Mouse (Mus musculus) mouse trophoblast stem cell (cell line): ENCODE data around the gene Cfap99.

Experiments used
- in situ Hi-C, 2 experiments: fragments of 300-500 bp; cut with MseI, MboI; formaldehyde crosslinking; loops; 2 replicates in 1 of 2; 3 replicates in 1 of 2; pipeline ENCODE4 v1.15.1; 2025

The Cfap99 gene

DNA sequence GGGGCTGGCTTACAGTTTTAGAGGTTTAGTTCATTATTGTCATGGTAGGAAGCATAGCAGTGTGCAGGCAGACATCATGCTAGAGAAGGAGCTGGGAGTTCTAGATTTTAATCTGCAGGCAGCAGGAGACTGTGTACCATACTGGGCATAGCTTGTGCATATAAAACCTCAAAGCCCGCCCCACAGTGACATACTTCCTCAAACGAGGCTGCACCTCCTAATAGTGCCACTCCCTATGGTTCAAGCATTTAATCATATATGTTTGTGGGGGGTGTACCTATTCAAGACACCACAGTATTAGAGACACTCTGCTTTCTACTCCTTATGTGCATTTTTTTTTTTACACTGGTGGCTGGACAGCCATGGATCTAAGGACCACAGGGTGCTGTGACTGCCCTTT is 41.7 kb downstream of the Cfap99 start:
- in situ Hi-C loops, result no loop called here

DNA sequence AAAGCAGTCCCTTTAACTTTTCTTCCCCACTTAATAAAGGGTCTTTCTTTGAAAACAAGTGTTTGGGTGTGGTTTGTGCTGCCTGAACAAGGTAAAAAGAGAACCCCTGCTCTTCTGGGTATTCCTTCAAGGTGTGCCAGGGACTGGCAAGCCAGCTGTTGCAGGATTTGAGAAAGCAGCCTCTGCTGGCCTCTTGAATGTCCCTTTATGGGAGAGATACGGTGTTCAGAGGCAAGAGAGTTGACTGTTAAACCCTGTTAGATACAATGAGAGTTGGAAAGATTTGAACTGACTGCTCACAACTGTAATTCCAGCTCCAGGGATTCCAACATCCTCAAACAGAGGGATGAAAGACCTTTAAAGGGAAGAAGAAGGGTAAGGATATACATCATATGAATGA is 45.7 kb downstream of the Cfap99 start:
- in situ Hi-C loops, result no loop called here

DNA sequence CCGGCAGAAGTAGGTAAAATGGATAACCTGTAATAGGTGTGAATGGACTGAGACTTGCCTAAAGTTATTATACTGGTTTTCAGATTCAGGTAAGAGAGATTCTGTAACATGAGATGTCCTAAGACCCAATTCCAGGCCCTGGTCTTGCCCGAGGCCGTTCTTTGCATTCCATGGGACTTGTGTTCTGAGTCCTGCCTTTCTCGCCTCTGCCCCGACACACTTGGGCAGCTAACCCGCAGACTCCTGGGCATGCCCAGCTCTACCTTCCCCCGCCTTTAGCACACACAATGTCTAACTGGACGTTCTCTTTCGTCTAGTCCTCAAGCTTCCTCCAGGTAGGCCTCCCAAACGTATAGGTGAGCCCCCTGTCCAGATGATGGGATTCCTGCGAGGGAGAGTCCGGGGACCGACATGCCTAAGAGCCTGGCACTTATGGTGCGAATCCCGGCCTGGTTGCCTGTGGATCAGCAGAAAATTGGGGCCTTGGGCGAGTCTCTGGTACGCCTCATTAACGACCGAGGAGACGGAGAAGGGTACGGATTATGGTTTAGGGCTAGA is 47.2 kb downstream of the Cfap99 start:
- in situ Hi-C loops, result no loop called here

DNA sequence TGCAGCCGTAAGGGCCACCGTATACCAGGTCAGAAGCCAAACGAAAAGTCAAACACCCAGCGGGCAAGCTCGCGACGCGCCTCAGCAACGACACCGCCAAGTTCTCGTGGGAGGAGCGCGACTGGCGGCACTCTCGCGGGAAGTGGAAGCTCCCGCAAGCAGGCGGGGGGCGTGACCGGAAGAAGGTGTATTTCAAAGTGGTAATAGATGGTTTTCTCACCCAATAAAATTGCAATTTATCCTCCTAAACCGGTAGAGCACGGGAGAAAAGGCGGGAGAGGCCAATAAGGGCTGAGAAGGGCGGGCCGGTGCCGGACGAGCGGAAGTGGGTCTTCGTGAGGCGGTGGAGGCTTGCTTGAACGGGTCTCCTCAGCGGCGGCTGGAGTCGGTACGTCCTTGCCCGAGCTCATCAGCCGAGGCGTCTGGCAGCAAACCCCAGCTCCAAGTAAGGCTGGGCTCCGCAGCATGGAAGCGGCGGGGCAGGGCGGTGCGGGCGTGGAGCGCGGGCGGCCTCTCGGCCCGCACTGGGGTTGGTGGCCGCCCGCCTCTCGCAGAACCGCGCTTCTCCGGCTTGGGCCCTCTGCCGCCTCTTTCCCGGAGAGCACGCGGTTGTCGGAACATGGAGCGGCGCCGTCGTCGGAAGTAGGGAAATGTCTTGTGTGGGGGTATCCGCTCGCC is 47.8 kb downstream of the Cfap99 start, which contains the start of gene Rnf4:
Gene Rnf4 (plus strand): TSS at position 193 of the 678 bp plus-strand sequence.
- in situ Hi-C loops, result no loop called here

DNA sequence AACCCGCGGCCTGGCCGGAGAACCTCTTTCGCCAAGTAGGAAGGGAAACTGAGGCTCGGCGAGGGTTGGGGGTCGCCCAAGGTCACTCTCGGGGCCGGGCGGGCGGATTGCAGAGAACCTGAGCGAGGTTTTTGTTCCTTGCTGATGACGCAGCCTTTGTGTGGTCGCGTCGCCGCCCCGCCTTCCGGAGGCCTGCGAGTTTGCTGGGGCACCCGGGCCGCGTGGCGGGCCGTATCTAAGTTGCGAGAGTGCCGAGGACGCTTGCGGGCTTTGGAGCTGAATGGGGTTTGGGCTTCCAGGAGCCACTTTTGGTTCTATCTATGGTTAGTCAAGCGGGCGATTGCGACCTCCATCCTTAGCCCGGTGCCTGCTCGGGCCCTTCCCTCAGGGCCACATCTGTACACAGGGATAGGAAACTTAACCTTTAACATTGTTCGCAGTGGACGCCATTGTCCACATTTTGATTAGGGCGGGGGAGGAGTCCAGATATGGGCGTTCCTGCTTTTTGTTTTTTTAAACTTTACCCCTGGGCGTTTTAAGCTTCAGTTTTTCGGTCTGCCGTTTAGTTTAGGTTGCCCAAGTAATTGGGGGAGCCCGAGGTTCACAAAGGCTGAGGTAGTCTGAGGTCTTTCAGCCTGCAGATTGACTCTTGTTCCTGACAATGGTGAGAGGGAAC is 48.5 kb downstream of the Cfap99 start:
- in situ Hi-C loops, result no loop called here

DNA sequence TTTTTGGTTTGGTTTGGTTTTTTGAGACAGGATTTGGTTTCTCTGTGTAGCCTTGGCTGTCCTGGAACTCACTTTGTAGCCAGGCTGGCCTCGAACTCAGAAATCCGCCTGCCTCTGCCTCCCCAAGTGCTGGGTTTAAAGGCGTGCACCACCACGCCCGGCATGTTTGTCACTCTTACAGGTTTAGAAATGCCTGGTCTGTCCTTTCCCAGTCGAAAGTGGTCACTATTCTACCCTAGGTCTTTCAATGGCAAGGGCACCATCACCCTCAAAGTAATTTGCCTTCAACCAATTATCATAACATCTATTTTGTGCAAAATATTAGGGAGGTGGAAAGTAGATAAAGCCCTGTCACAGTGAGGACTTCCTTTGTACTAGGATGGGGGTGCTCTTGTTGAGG is 51.8 kb downstream of the Cfap99 start:
- in situ Hi-C loops, result no loop called here

DNA sequence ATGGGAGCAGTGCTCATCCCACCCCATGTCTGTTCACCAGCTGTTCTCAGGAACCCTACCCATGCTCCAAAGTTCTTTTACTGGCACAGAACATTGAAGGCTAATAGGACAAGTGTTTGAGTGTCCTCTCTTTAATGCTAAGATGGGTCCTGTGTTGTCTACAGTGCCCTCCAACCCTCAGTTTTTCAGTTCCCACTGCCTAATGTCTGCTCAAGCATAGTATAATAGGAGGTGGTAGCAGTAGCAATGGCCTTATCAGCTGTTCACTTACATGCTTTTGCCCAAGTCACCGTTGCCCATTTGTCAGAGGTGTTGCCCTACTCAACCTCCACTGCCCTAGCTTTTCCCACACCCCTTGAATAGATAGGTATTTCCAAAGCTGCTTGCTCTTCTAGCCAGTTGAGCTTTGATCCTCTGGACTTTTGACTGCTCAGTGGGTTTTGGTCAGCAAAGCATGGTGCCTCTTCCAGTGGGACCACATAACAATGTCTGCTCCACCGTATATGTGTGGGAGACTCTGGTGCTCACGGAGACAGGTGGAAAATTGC is 63.8 kb downstream of the Cfap99 start:
- in situ Hi-C loops, result no loop called here

DNA sequence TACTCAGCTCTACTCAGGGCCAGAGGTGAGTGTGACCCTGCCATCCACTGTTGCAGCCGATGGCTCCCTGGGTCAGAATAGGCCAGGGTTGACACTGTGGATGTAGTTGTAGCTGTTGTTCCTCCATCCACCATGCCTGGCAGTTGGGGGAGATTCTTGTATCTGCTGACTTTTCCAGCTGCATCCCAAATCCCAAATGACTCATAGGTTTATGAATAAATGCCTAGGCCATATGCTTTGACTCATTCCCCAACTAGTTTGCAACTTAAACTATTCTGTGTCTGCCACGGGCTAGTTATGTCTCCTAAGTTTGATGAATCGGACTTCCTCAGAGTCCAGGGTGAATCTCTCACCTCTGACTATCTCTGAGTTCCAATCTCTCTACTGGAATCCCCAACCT is 71.9 kb downstream of the Cfap99 start:
- in situ Hi-C loops, result no loop called here

DNA sequence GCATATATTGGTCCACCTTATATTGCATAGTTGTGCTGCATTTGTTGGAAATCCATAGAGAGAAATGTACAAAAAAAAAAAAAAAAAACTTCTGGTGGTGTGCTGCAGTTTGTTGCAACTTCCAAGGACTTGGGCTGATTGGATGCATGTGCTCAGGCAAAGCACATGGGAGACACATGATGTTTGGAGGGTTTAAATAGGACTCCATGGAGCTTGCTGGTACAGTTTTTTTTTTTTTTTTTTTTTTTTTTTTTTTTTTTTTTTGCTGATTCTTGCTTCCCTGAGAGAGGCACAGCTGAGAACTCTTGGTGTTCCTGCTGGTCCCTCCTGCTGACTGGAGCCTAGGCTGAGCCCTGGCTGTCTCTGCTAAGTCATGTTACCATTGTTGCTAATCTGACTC is 74.7 kb downstream of the Cfap99 start:
- in situ Hi-C loops, result no loop called here

DNA sequence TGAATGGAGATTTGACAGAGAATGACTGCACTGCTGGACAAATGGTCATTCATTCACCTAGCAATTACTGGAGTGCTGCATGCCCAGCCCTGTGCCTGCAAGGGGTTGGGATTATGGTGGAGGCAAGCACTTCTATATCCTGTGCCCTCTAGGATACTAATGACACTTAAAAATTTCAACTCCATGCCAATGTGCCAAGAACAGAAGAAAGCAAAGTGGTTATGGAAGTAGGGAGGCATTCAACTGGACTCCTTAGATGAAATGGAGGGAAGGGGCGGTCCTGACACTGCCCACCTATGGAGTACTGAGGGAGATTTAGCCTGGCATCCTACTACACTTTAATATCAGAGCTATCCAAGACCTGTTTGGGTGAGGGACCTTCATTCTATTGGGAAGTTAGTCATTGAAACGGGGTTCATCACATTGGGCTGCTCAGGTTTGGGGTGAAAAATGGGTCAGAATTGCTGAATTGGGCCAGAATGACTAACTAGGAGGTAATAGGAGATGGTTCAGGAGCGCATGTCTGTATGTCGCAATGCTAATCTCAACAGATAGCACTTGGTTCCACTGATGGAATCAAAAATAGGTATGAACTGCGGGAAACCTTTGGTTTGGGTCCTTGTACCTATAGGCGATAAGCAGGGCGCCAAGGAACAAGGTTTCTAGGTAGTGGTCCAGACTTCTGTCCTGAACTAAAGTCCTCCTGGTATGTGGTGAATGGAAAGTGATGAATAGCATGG is 80.3 kb downstream of the Cfap99 start:
- in situ Hi-C loops, result no loop called here

DNA sequence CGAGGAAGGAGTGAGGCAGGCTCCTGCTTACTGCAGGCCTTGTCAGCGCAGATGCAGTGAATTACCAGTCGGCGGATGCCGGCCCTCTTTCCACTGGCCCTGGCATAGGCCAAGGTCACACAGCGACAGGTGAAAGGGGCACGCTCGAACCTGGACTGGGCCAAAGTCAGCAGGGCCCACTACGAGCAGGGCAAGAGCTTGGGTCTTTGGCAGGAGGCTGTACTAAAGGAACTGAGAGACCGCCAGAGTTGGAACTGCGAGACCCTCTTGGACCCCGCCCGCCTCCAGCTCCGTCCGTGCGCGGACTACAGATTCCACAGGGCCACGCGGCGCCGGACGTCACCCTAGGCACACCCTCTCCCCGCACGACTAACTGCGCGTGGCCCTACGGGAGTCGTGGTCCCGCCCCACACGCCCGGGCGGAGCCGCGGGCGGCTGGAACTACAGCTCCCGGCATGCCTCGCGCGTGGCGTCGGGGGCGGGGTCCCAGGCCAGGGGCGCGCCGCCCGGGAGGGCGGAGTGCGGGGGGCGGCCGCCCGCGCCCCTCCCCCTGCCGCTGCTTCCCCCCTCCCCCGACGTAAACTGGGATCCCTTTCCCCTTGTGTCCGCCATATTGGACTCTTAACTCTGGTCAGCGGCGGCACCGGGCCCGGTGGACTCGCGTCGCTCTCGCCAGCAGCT is 81.1 kb downstream of the Cfap99 start, which contains the start of gene Fam193a:
Gene Fam193a (plus strand): TSS at position 593 of the 681 bp plus-strand sequence.
- in situ Hi-C loops, result no loop called here

DNA sequence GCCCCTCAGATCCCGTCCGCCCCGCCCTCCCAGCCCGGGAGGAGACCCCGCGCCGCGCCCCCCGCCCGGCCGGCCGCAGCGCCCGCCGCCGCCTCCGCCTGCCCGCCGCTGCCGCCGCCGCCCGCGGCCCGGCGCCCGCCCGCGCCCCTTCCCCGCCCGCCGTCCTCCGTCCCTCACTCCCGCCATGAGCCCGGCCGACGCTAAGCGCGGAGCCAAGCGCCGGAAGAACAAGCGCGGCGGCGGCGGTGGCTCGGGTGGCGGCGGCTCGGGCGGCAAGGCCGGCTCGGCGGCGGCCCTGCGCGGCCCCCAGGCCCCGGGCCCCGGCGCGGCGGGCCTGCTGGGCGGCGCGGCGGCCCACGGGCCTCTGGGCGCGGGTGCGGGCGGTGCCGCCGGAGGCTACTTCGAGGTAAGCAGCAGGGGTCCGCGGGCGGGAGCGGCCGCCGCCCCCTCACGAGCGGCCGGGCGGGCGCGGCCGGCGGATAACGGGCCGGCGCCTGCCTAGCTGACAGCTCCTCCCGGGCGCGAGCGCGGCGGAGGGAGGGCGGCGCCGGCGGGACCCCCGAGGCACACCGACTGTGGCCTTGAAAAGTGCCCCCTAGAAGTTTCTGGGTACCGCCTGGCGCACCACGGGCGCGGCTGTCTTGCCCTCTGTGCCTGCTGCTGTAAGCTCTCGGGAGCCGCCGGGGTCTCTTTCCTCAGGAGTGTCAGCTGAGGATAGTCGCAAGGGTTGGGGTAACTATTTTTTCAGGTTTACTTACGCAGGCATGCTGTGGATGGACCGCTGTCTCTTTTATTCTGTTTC is 81.8 kb downstream of the Cfap99 start:
- in situ Hi-C loops, result no loop called here

DNA sequence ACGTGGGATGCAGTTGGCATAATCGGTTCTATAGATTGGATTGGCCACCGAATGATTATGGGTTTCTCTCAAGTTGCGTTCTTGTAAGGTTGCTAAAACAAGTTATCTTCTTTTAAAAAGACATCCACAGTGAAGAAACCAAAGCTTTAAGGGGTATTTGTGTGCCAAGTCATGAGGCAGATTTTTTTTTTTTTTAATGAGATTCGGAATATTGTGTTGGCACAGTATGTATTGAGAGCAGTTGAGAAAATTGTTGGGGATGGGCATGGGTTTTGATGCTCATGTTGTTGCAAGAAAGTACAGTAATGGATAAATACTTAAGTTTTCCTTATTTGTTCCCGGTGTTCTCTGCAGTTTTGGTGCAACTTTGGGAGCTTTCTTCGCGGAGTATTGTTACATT is 82.4 kb downstream of the Cfap99 start:
- in situ Hi-C loops, result no loop called here

DNA sequence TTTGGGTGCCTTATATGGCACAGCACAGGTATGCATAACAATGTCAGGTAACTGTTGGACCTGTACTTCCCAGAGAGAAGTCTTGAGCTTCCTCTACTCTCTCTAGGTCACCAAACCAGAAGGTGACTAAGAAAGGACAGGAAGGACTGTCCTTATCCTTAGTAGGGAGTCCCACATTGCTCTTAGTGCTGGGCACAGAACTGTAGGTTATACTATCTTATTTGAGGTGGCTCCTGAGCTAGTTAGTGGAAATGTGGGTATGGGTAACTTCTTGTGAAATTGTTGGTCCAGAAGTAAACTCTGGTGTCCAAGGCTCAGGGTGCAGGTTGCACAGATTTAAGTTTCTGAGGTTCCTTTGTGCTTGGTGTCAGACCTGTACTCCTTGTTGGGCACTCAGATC is 83.7 kb downstream of the Cfap99 start:
- in situ Hi-C loops, result no loop called here

DNA sequence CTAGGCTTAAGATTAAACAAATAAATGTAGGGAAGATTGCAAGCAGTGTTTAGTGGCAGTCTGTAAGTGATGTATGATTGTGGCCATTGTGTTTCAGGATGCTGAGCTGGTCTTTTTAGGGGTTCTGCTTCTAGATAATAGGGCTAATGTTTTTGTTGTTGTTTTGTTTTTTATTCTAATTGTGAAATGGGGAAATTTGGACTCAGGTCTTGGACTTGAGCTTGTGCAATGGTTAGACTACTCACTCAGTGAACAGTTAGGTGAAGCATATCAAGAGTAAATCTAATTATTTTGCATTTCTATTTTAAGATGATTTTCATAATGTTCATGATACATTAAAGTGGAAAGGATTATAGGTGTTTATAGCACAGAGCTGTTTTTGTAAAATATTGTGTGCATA is 84.1 kb downstream of the Cfap99 start:
- in situ Hi-C loops, result no loop called here
